Mouse (Mus musculus) CH12.LX (cell line): ENCODE measurements at regions not wholly inside any gene's neighbourhood (a gene's known extent, or its start where the extent isn't known, plus 50 kb on each side); places are given as distances from the start of the nearest gene placed in this dataset.

Source experiments
- GABPA ChIP-seq: IDR thresholded peaks from 2 replicates; pipeline ENCODE4 v1.6.1; 2012; ENCODE audit warnings: low read depth, low read length, improper control_type of control experiment, inconsistent platforms; ENCODE audit not compliant: insufficient replicate concordance
- POLR2A ChIP-seq: IDR thresholded peaks from 2 replicates; pipeline ENCODE4 v1.6.1; 2011; ENCODE audit warnings: low read depth, mild to moderate bottlenecking, improper control_type of control experiment, low read length

DNA sequence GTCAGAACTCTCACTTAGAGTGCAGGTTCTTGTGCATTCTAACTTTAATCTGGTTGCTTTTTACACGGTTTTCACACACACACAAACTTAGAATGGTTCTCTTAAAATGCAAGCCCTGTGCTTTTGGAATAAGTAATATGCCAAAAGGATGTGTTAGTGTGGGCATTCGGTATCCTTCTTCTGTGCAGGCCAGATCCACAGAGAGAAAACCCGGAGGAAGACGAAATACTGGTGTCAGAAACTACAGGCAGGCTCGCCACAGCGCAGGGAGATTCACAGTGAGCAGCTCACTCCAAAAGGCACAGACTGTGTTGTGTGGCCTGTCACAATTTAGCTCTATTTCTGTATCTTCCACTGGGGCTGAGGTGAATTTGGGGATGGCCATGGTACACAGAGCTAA is 129.5 kb downstream of the Pja2 start:
- no peak for TF ChIP-seq POLR2A
- no peak for TF ChIP-seq GABPA
